Mouse (Mus musculus) right cerebral cortex, adult 18-20 months (tissue): ENCODE data around the gene Snap23.

Experiments used
- DNase-seq: peaks from one replicate; pipeline ENCODE4 v3.0.0; 2022; ENCODE audit warnings: mixed read lengths

Gene Snap23

GRCm38 (mm10) chr2:120589759-120590158 is 22.3 kb downstream of the Snap23 start:
- peak; percentile 86 for DNase-seq

- DNase-seq: no peak
Measured at GRCm38 (mm10) chr2:120592227-120592626, 24.8 kb downstream of the Snap23 start.

GRCm38 (mm10) chr2:120597734-120598133 is 30.3 kb downstream of the Snap23 start:
- DNase-seq: peak; percentile 36

GRCm38 (mm10) chr2:120599506-120599905 is 32.0 kb downstream of the Snap23 start:
- DNase-seq: no peak

- DNase-seq: peak; percentile 67
Measured at GRCm38 (mm10) chr2:120606021-120606690, 38.7 kb downstream of the Snap23 start.

GRCm38 (mm10) chr2:120608830-120609723 is 41.6 kb downstream of the Snap23 start, which contains the start of the genes Haus2 and Lrrc57:
Gene Haus2 (plus strand): TSS chr2:120609383.
Gene Lrrc57 (minus strand): TSS chr2:120609520.
- peak; percentile 93 for DNase-seq

GRCm38 (mm10) chr2:120616279-120617163 is 49.0 kb downstream of the Snap23 start:
- no peak for DNase-seq

- no peak for DNase-seq
Measured at GRCm38 (mm10) chr2:120619538-120619937, 52.1 kb downstream of the Snap23 start.

- no peak for DNase-seq
Measured at GRCm38 (mm10) chr2:120622920-120623319, 55.4 kb downstream of the Snap23 start.

- DNase-seq: no peak
Measured at GRCm38 (mm10) chr2:120628076-120628865, 60.8 kb downstream of the Snap23 start.

- peak; percentile 99 for DNase-seq
Measured at GRCm38 (mm10) chr2:120628886-120629735, 61.6 kb downstream of the Snap23 start, which contains the start of gene Stard9. Gene Stard9 (plus strand): TSS chr2:120629121.

- DNase-seq: no peak
Measured at GRCm38 (mm10) chr2:120630246-120630645, 62.8 kb downstream of the Snap23 start.

- DNase-seq: no peak
Measured at GRCm38 (mm10) chr2:120630655-120631054, 63.2 kb downstream of the Snap23 start.

GRCm38 (mm10) chr2:120631521-120631920 is 64.0 kb downstream of the Snap23 start:
- no peak for DNase-seq

GRCm38 (mm10) chr2:120631957-120632356 is 64.5 kb downstream of the Snap23 start:
- DNase-seq: no peak

GRCm38 (mm10) chr2:120640835-120641234 is 73.4 kb downstream of the Snap23 start:
- no peak for DNase-seq

GRCm38 (mm10) chr2:120643836-120644235 is 76.4 kb downstream of the Snap23 start:
- peak; percentile 15 for DNase-seq

GRCm38 (mm10) chr2:120646777-120647176 is 79.3 kb downstream of the Snap23 start:
- DNase-seq: no peak
